Mouse (Mus musculus) hindbrain, embryonic 11.5 days (tissue): Measurements from ENCODE around the gene Slain1. TPM values are rescaled to one million over a fixed set of nuclear protein-coding genes. Genes with fewer than 3 reads are reported as not detected.

Experiments
- ATAC-seq: fragments of 200-750 bp; cut with Nextera tagmentation; 2 replicates; pipeline ENCODE4 v1.8.0; 2017; ENCODE audit warnings: mild to moderate bottlenecking, moderate TSS enrichment, moderate library complexity; ENCODE audit not compliant: low FRiP score
- DNase-seq: peaks from one replicate; pipeline ENCODE4 v3.0.0-alpha.2; 2015; ENCODE audit warnings: low spot score
- H3K27ac ChIP-seq: fragments of 300-500 bp; sonication (generic); 2 replicates; pipeline ENCODE4 v1.5.1; 2014; ENCODE audit warnings: mild to moderate bottlenecking, low read depth, low read length
- H3K27me3 ChIP-seq: fragments of 300-500 bp; sonication (generic); 2 replicates; pipeline ENCODE4 v1.6.1; 2014; ENCODE audit warnings: mild to moderate bottlenecking, low read length, moderate library complexity, mixed read lengths; ENCODE audit not compliant: control insufficient read depth, insufficient read depth
- H3K36me3 ChIP-seq: fragments of 300-500 bp; sonication (generic); 2 replicates; pipeline ENCODE4 v1.6.1; 2014; ENCODE audit warnings: mild to moderate bottlenecking, low read length, moderate library complexity, mixed read lengths; ENCODE audit not compliant: control insufficient read depth, insufficient read depth
- H3K4me1 ChIP-seq: fragments of 300-500 bp; sonication (generic); replicated peaks from 2 replicates; pipeline ENCODE4 v1.6.1; 2014; ENCODE audit warnings: low read length, mixed read lengths; ENCODE audit not compliant: control insufficient read depth, insufficient read depth
- H3K4me2 ChIP-seq: fragments of 300-500 bp; sonication (generic); replicated peaks from 2 replicates; pipeline ENCODE4 v1.6.1; 2014; ENCODE audit warnings: mild to moderate bottlenecking, low read depth, low read length
- H3K4me3 ChIP-seq: fragments of 300-500 bp; sonication (generic); 2 replicates; pipeline ENCODE4 v1.5.1; 2014; ENCODE audit warnings: low read depth, low read length
- H3K9ac ChIP-seq: fragments of 300-500 bp; sonication (generic); 2 replicates; pipeline ENCODE4 v1.6.1; 2014; ENCODE audit warnings: low read depth, low read length
- H3K9me3 ChIP-seq: fragments of 300-500 bp; sonication (generic); 2 replicates; pipeline ENCODE4 v1.6.1; 2016; ENCODE audit warnings: low read length; ENCODE audit not compliant: control insufficient read depth
- WGBS: fragments of 180-500 bp; shearing (Covaris S2); extraction: QIAGEN DNeasy Blood & Tissue Kit; methylation state at CpG from one replicate; pipeline ENCODE4 v1.1.7; 2014; 5-methylcytosine and 5-hydroxymethylcytosine counted together
- polyA plus RNA-seq: library from polyadenylated mRNA; unstranded; fragments of >200 nt; fragmentation: Nextera tagmentation; extraction: Ambion mirVana; gene quantifications from 2 replicates; pipeline ENCODE4 v1.2.1, GENCODE M21; 2014

Gene Slain1
- polyA plus RNA-seq, 1 experiment from 2014 or later: 13.3 TPM

DNA sequence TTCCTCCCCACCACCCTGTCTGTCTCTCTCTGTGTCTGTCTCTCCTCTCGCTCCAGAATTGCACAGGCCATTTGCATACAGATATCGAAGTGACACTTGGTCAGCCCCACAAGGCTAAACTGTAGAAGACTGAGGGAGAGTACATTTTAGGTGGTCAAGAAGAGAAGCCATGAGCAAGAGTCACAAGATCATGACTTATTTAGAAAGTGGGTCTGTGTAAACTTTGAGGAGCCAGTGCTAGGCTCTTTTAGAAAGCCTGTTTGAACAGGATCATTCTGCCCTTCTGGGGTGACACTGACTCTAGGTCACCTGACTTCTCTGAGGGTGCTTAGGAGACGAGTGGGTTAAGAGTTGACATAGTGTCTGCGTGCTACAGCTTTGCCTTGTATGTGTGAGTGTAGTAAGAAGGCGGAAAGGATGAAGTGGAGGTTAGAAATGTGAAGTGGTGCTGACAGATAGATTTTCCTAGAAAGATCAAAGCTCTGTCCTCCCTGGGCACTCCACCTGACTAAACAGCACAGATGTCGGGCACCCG lies 30.3 kb downstream of the Slain1 start:
- H3K9ac ChIP-seq: no peak overlapping the region
- no peaks in the 10 kb centered on the region for H3K27me3 ChIP-seq
- peak; percentile 20 for DNase-seq
- peaks cover 11% of the 10 kb centered on the region; the same call in 1 of the 2 replicates for H3K4me1 ChIP-seq
- no peak overlapping the region for H3K4me3 ChIP-seq
- no peaks in the 10 kb centered on the region for H3K9me3 ChIP-seq
- ATAC-seq: 0 out of 2 replicates have a peak, but pooled peaks have one; percentile 1
- no peaks in the 10 kb centered on the region for H3K36me3 ChIP-seq
- peak overlapping the region; percentile 19; the same call in 1 of the 2 replicates for H3K4me2 ChIP-seq
- H3K27ac ChIP-seq: no peak overlapping the region
- 58% methylated on average over 7 of the region's 7 CpGs for WGBS

GRCm38 (mm10) chr14:103682633-103683390 lies 32.8 kb downstream of the Slain1 start:
- 47% methylated on average over 9 of the region's 9 CpGs for WGBS
- no peak overlapping the region for H3K4me3 ChIP-seq
- no peak overlapping the region for H3K9ac ChIP-seq
- ATAC-seq (peak; percentile 61), DNase-seq (peak; percentile 29)
- no peak overlapping the region for H3K27ac ChIP-seq
- H3K36me3 ChIP-seq: 0 out of 2 replicates have a peak, but pooled peaks cover 3% of the 10 kb centered on the region
- no peaks in the 10 kb centered on the region for H3K27me3 ChIP-seq
- H3K4me2 ChIP-seq: no peak overlapping the region
- H3K9me3 ChIP-seq: no peaks in the 10 kb centered on the region
- peaks cover 11% of the 10 kb centered on the region; the same call in 1 of the 2 replicates for H3K4me1 ChIP-seq

GRCm38 (mm10) chr14:103686994-103687393 lies 37.0 kb downstream of the Slain1 start:
- no peak for DNase-seq
- H3K27me3 ChIP-seq: no peaks in the 10 kb centered on the region
- WGBS: 95% methylated on average over 2 of the region's 2 CpGs
- H3K36me3 ChIP-seq: 0 out of 2 replicates have a peak, but pooled peaks cover 3% of the 10 kb centered on the region
- H3K4me2 ChIP-seq: no peak overlapping the region
- H3K4me3 ChIP-seq: no peak overlapping the region
- no peak overlapping the region for H3K9ac ChIP-seq
- peaks cover 9% of the 10 kb centered on the region; the same call in 1 of the 2 replicates for H3K4me1 ChIP-seq
- H3K9me3 ChIP-seq: no peaks in the 10 kb centered on the region
- ATAC-seq: no peak
- no peak overlapping the region for H3K27ac ChIP-seq

DNA sequence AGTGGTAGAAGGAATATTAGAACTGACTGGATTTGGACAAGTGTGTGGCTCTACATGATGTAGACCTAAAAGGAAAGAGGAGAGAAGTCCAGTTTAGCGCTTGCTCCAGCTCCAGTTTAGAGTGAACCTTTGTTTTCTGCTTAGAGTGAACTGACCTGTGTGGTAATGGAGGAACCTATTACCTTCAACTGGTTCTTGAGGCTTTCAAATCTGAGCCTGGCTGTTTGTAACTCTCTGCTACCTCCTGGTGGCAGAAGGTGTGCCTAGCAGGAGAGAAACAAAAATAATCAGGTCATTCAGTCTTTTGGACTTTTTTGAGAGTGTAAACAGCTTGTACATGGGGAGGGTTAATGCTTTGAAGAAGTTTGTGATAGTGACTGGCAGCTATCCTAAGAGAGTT lies 44.3 kb downstream of the Slain1 start:
- DNase-seq: peak; percentile 76

DNA sequence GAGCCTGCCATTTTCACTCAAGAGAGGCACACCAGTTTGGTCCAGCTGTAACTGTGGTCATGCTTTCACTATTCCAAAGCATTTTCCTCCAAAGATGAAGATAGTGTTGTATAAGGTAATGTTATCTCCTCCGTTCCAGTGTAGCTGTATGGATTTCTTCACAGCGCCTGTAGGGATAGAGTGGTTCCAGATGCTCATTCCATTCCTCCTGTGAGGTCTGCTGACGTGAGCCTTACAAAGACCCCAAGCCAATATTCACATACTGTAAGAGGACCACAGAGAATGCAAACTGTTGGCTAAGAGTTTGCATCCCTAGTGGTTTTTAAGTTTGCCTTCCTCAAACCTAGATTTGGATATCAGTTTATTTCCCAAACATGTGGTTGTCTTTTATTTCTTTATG lies 45.6 kb downstream of the Slain1 start:
- Histone ChIP-seq H3K9ac (no peak overlapping the region), H3K4me3 (no peak overlapping the region), H3K4me2 (no peak overlapping the region), H3K27me3 (no peaks in the 10 kb centered on the region), H3K36me3 (no peaks in the 10 kb centered on the region; the same call in 1 of the 2 replicates), H3K4me1 (no peaks in the 10 kb centered on the region), H3K9me3 (no peaks in the 10 kb centered on the region), H3K27ac (no peak overlapping the region)
- no peak for ATAC-seq
- DNase-seq: no peak
- WGBS: 75% methylated on average over 3 of the region's 3 CpGs

More for the DNA sequence above, 44.3 kb downstream of the Slain1 start:
- H3K4me1 ChIP-seq: no peaks in the 10 kb centered on the region
- H3K27me3 ChIP-seq: no peaks in the 10 kb centered on the region
- WGBS: 55% methylated on average over 1 of the region's 1 CpGs
- H3K27ac ChIP-seq: no peak overlapping the region
- no peak overlapping the region for H3K4me2 ChIP-seq
- no peaks in the 10 kb centered on the region for H3K9me3 ChIP-seq
- H3K9ac ChIP-seq: no peak overlapping the region
- no peak overlapping the region for H3K4me3 ChIP-seq
- H3K36me3 ChIP-seq: no peaks in the 10 kb centered on the region; the same call in 1 of the 2 replicates
- ATAC-seq: peak; percentile 60

DNA sequence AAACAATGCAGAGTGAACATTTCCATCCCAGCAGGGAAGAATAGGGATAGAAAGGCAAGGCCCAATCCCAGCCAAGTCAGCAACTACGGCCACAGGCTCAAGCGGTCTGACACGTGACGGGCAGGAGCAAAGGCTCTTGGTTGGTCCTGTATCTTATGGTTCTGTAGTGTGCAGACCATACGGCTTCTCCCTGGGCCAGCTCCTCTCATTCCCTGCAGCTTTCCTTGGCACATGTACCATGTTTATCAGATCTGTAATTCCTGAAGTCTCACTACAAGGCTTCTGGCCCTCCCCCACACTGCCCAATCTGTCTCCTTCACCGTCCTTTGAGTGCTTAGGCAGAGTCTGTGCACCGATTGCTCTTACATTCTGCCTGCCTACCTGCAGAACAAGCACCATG lies 47.1 kb downstream of the Slain1 start:
- ATAC-seq: no peak
- 95% methylated on average over 7 of the region's 7 CpGs for WGBS
- no peaks in the 10 kb centered on the region for H3K9me3 ChIP-seq
- H3K27ac ChIP-seq: no peak overlapping the region
- H3K4me3 ChIP-seq: no peak overlapping the region
- no peaks in the 10 kb centered on the region for H3K27me3 ChIP-seq
- H3K9ac ChIP-seq: no peak overlapping the region
- DNase-seq: no peak
- H3K36me3 ChIP-seq: no peaks in the 10 kb centered on the region; the same call in 1 of the 2 replicates
- H3K4me2 ChIP-seq: no peak overlapping the region
- no peaks in the 10 kb centered on the region for H3K4me1 ChIP-seq

GRCm38 (mm10) chr14:103699308-103699707 lies 49.3 kb downstream of the Slain1 start:
- Histone ChIP-seq H3K9me3 (no peaks in the 10 kb centered on the region), H3K4me2 (no peak overlapping the region), H3K4me3 (no peak overlapping the region), H3K36me3 (peaks cover 7% of the 10 kb centered on the region; the same call in 1 of the 2 replicates), H3K9ac (no peak overlapping the region), H3K4me1 (no peaks in the 10 kb centered on the region), H3K27me3 (no peaks in the 10 kb centered on the region), H3K27ac (no peak overlapping the region)
- DNase-seq (no peak), ATAC-seq (no peak)
- WGBS: 98% methylated on average over 6 of the region's 6 CpGs

GRCm38 (mm10) chr14:103702516-103702915 lies 52.5 kb downstream of the Slain1 start:
- Histone ChIP-seq H3K36me3 (peaks cover 7% of the 10 kb centered on the region; the same call in 1 of the 2 replicates), H3K9me3 (no peaks in the 10 kb centered on the region), H3K4me1 (no peaks in the 10 kb centered on the region), H3K4me2 (no peak overlapping the region), H3K27me3 (no peaks in the 10 kb centered on the region), H3K27ac (no peak overlapping the region), H3K9ac (no peak overlapping the region), H3K4me3 (no peak overlapping the region)
- no peak for ATAC-seq
- no peak for DNase-seq
- WGBS: 94% methylated on average over 18 of the region's 18 CpGs
